Mouse (Mus musculus) cerebellum, adult 9-10 months (tissue): Measurements from ENCODE around the gene Sh2b1.

Experiments used
- DNase-seq: peaks from one replicate; pipeline ENCODE4 v3.0.0; 2022

Gene Sh2b1

GRCm38 (mm10) chr7:126474993-126475581, at the start of gene Sh2b1:
Gene Sh2b1 (minus strand): TSS chr7:126475424.
- peak; percentile 90 for DNase-seq

GRCm38 (mm10) chr7:126523316-126523715, 48.1 kb upstream of the Sh2b1 start:
- no peak for DNase-seq

- DNase-seq: no peak
Measured at GRCm38 (mm10) chr7:126519513-126519912, 44.3 kb upstream of the Sh2b1 start.

- DNase-seq: no peak
Measured at GRCm38 (mm10) chr7:126518261-126518941, 43.2 kb upstream of the Sh2b1 start.

GRCm38 (mm10) chr7:126511287-126511686, 36.1 kb upstream of the Sh2b1 start:
- no peak for DNase-seq

GRCm38 (mm10) chr7:126507126-126507778, 32.0 kb upstream of the Sh2b1 start:
- no peak for DNase-seq

GRCm38 (mm10) chr7:126504913-126505312, 29.7 kb upstream of the Sh2b1 start:
- peak; percentile 62 for DNase-seq

- peak; percentile 98 for DNase-seq
Measured at GRCm38 (mm10) chr7:126503273-126503878, 28.2 kb upstream of the Sh2b1 start, which contains the start of gene Atxn2l. Gene Atxn2l (minus strand): TSS chr7:126503437.

GRCm38 (mm10) chr7:126502751-126503150, 27.5 kb upstream of the Sh2b1 start:
- no peak for DNase-seq

- DNase-seq: peak; percentile 93
Measured at GRCm38 (mm10) chr7:126502023-126502741, 27.0 kb upstream of the Sh2b1 start.

- no peak for DNase-seq
Measured at GRCm38 (mm10) chr7:126501684-126502022, 26.4 kb upstream of the Sh2b1 start.

- peak; percentile 24 for DNase-seq
Measured at GRCm38 (mm10) chr7:126499416-126499815, 24.2 kb upstream of the Sh2b1 start.

GRCm38 (mm10) chr7:126497966-126498365, 22.7 kb upstream of the Sh2b1 start:
- peak; percentile 12 for DNase-seq

- DNase-seq: peak; percentile 8
Measured at GRCm38 (mm10) chr7:126496475-126496874, 21.3 kb upstream of the Sh2b1 start.

- DNase-seq: no peak
Measured at GRCm38 (mm10) chr7:126494120-126494519, 18.9 kb upstream of the Sh2b1 start.

- DNase-seq: peak; percentile 23
Measured at GRCm38 (mm10) chr7:126491973-126492372, 16.7 kb upstream of the Sh2b1 start.

GRCm38 (mm10) chr7:126491005-126491404, 15.8 kb upstream of the Sh2b1 start:
- DNase-seq: no peak

GRCm38 (mm10) chr7:126487617-126488385, 12.6 kb upstream of the Sh2b1 start:
- DNase-seq: peak; percentile 53

- DNase-seq: peak; percentile 98
Measured at GRCm38 (mm10) chr7:126487052-126487483, 11.8 kb upstream of the Sh2b1 start, which contains the start of gene Tufm. Gene Tufm (plus strand): TSS chr7:126487361.

- DNase-seq: peak; percentile 84
Measured at GRCm38 (mm10) chr7:126482392-126482871, 7.2 kb upstream of the Sh2b1 start.

GRCm38 (mm10) chr7:126481699-126482098, 6.5 kb upstream of the Sh2b1 start:
- peak; percentile 60 for DNase-seq

GRCm38 (mm10) chr7:126474486-126474955, 703 bp downstream of the Sh2b1 start:
- DNase-seq: peak; percentile 59
